Mouse (Mus musculus): Measurements from ENCODE around the gene Slc30a4. TPM values are rescaled to one million over a fixed set of nuclear protein-coding genes. Genes with fewer than 3 reads are reported as not detected.

Slc30a4 gene
- total RNA-seq, 2 experiments from 2014 or later = 7.4 to 7.7 TPM

Small RNA genes lying within 50 kb of the gene (microRNA-seq; reads per million reads assigned to microRNA genes)
- gene Mir147 = 7.0 to 9.5 reads per million in 2 experiments

Other genes starting within 250 kb of the Slc30a4 start
- gene Gm14085, start 217.7 kb downstream of the Slc30a4 start, total RNA-seq (2021) = under 1 TPM; 0.72 TPM
- 1 to 10 TPM; 3.1 to 3.2 TPM for gene Gatm, start 91.4 kb downstream of the Slc30a4 start, total RNA-seq (2021)
- gene AA467197, start 65.7 kb downstream of the Slc30a4 start, total RNA-seq (2021) = under 1 TPM; 0.41 to 0.60 TPM
- gene Bloc1s6, start 35.8 kb upstream of the Slc30a4 start, total RNA-seq (2021) = 10 to 100 TPM; 28.8 to 32.3 TPM
- gene Sqor, start 62.6 kb upstream of the Slc30a4 start, total RNA-seq (2021) = 10 to 100 TPM; 50.1 to 58.4 TPM